Mouse (Mus musculus) brain, embryonic 14.5 days (tissue): ENCODE measurements around the gene Megf9.

Source experiments
- CTCF ChIP-seq: fragments of 200-500 bp; IDR thresholded peaks from 2 replicates; pipeline ENCODE4 v1.5.1; 2012; ENCODE audit warnings: inconsistent platforms, mild to moderate bottlenecking, moderate library complexity, borderline replicate concordance; ENCODE audit not compliant: insufficient read depth, insufficient read length; ENCODE audit errors: extremely low read depth
- POLR2A ChIP-seq: fragments of 200-500 bp; IDR thresholded peaks from 2 replicates; pipeline ENCODE4 v1.6.1; 2012; ENCODE audit warnings: mild to moderate bottlenecking, inconsistent platforms, borderline replicate concordance; ENCODE audit not compliant: poor library complexity, insufficient read depth, insufficient read length, severe bottlenecking; ENCODE audit errors: extremely low read depth

- TF ChIP-seq CTCF: no peak
- no peak for TF ChIP-seq POLR2A
Measured at GRCm38 (mm10) chr4:70552120-70552519, 17.3 kb upstream of the Megf9 start.
